Mouse (Mus musculus): ENCODE results near the gene Prkca. TPM values are rescaled to one million over a fixed set of nuclear protein-coding genes. Genes with fewer than 3 reads are reported as not detected.

The Prkca gene
- total and polyA plus RNA-seq, 3 experiments: 15.3 to 30.9 (median 19.9) TPM

GRCm38 (mm10) chr11:108235081-108235703, 108.5 kb downstream of the Prkca start (continued):
- TF ChIP-seq CTCF (IDR thresholded peaks at IDR 0.05 in 2 of 3, conservative IDR thresholded peaks at IDR 0.05 in 1 of 3; ENCODE audit: control insufficient read depth in 1 of 3, insufficient read depth in 1 of 3, low read depth in 2 of 3, low read length in 3 of 3, poor library complexity in 1 of 3, severe bottlenecking in 1 of 3) (no peak), NELFE (IDR thresholded peaks at IDR 0.05; ENCODE audit: low read depth, low read length) (peak; percentile 46; the same call in 1 of the 2 replicates), MXI1 (IDR thresholded peaks at IDR 0.05; ENCODE audit: low read depth, low read length) (peak; percentile 84)

- no peaks in the 10 kb centered on the region for H3K9me3 ChIP-seq (replicated peaks; ENCODE audit: insufficient read depth, low read length)
- no peak overlapping the region for H3K9ac ChIP-seq (ENCODE audit: control insufficient read depth, low read depth, low read length, poor library complexity, severe bottlenecking)
- peaks cover 38 to 68% of the 10 kb centered on the region in 2 experiments for H3K4me1 ChIP-seq (ENCODE audit: control insufficient read depth in 1 of 2, insufficient read depth in 2 of 2, low read length in 2 of 2)
- peaks cover 0 to 46% of the 10 kb centered on the region in 2 experiments; a peak in 2 of 4 replicates for H3K36me3 ChIP-seq (ENCODE audit: control insufficient read depth in 1 of 2, insufficient read depth in 2 of 2, low read length in 2 of 2)
- peak; percentile 69 for DNase-seq (ENCODE audit: low read depth, low spot score)
- peak overlapping the region; percentile 54 for H3K27ac ChIP-seq (ENCODE audit: control insufficient read depth, low read depth, low read length)
- H3K79me2 ChIP-seq (ENCODE audit: control insufficient read depth, insufficient read depth, low read length, poor library complexity): peaks cover 11% of the 10 kb centered on the region
- H3K27me3 ChIP-seq (ENCODE audit: control insufficient read depth in 1 of 2, insufficient read depth in 2 of 2, low read length in 2 of 2): no peaks in the 10 kb centered on the region
- H3K4me3 ChIP-seq (ENCODE audit: control insufficient read depth in 1 of 2, insufficient read depth in 1 of 2, low read depth in 2 of 2, low read length in 2 of 2): no peak overlapping the region
- TF ChIP-seq MAZ (IDR thresholded peaks at IDR 0.05; ENCODE audit: low read depth, low read length): no peak
- no peak for TF ChIP-seq ZC3H11A (IDR thresholded peaks at IDR 0.05; ENCODE audit: low read depth, low read length)
- TF ChIP-seq CHD1 (IDR thresholded peaks at IDR 0.05; ENCODE audit: low read depth, low read length): no peak
- no peak for TF ChIP-seq KAT2A (conservative IDR thresholded peaks at IDR 0.05; ENCODE audit: low read depth, low read length)
- no peak for TF ChIP-seq HCFC1 (IDR thresholded peaks at IDR 0.05; ENCODE audit: low read depth, low read length)
- peak in 1 of 2 experiments; percentile 33; a peak in 1 of 4 replicates for TF ChIP-seq EP300 (IDR thresholded peaks at IDR 0.05; ENCODE audit: low read depth in 1 of 2, low read length in 2 of 2)
- TF ChIP-seq GATA1 (IDR thresholded peaks at IDR 0.05; ENCODE audit: low read depth, low read length): no peak
- TF ChIP-seq MYB (IDR thresholded peaks at IDR 0.05; ENCODE audit: low read depth, low read length): no peak
- no peak for TF ChIP-seq NRF1 (IDR thresholded peaks at IDR 0.05; ENCODE audit: insufficient read depth, low read depth, low read length, poor library complexity, severe bottlenecking)
- no peak for TF ChIP-seq USF1 (IDR thresholded peaks at IDR 0.05; ENCODE audit: low read depth, low read length)
- TF ChIP-seq MEF2A (IDR thresholded peaks at IDR 0.05; ENCODE audit: extremely low read depth, insufficient replicate concordance, low read depth, low read length, poor library complexity, severe bottlenecking): no peak
- no peak for TF ChIP-seq ZNF384 (IDR thresholded peaks at IDR 0.05; ENCODE audit: low read depth, low read length)
- TF ChIP-seq TCF12 (IDR thresholded peaks at IDR 0.05; ENCODE audit: low read depth, low read length): no peak
- no peak for TF ChIP-seq TAL1 (IDR thresholded peaks at IDR 0.05; ENCODE audit: low read length)
- no peak for TF ChIP-seq TBP (IDR thresholded peaks at IDR 0.05; ENCODE audit: low read depth, low read length)
- no peak for TF ChIP-seq ZKSCAN1 (IDR thresholded peaks at IDR 0.05; ENCODE audit: low read depth, low read length)
- TF ChIP-seq POLR2AphosphoS5 (IDR thresholded peaks at IDR 0.05; ENCODE audit: borderline replicate concordance, low read depth, low read length): no peak
- no peak for TF ChIP-seq POLR2AphosphoS2 (IDR thresholded peaks at IDR 0.05; ENCODE audit: low read length)
- no peak for TF ChIP-seq POLR2A (IDR thresholded peaks at IDR 0.05; ENCODE audit: control insufficient read depth in 1 of 2, insufficient read depth in 1 of 2, low read depth in 1 of 2, low read length in 2 of 2, poor library complexity in 1 of 2)
- no peak for TF ChIP-seq BHLHE40 (IDR thresholded peaks at IDR 0.05; ENCODE audit: borderline replicate concordance, low read depth, low read length)
- TF ChIP-seq MXI1 (IDR thresholded peaks at IDR 0.05; ENCODE audit: low read depth, low read length): peak; percentile 78
- TF ChIP-seq NELFE (IDR thresholded peaks at IDR 0.05; ENCODE audit: low read depth, low read length): no peak
- no peak for TF ChIP-seq CHD2 (IDR thresholded peaks at IDR 0.05; ENCODE audit: low read length)
- no peak for TF ChIP-seq ELF1 (IDR thresholded peaks at IDR 0.05; ENCODE audit: low read depth, low read length)
- no peak for TF ChIP-seq USF2 (IDR thresholded peaks at IDR 0.05; ENCODE audit: borderline replicate concordance in 1 of 2, insufficient read depth in 1 of 2, low read depth in 1 of 2, low read length in 2 of 2)
- peak; percentile 52; the same call in 1 of the 2 replicates for TF ChIP-seq RCOR1 (IDR thresholded peaks at IDR 0.05; ENCODE audit: low read depth, low read length)
- TF ChIP-seq MAX (IDR thresholded peaks at IDR 0.05; ENCODE audit: low read length): peak; percentile 73; the same call in 1 of the 2 replicates
- TF ChIP-seq RAD21 (IDR thresholded peaks at IDR 0.05; ENCODE audit: low read depth, low read length): no peak
- TF ChIP-seq CTCF (IDR thresholded peaks at IDR 0.05 in 2 of 3, conservative IDR thresholded peaks at IDR 0.05 in 1 of 3; ENCODE audit: control insufficient read depth in 1 of 3, insufficient read depth in 1 of 3, low read depth in 2 of 3, low read length in 3 of 3, poor library complexity in 1 of 3, severe bottlenecking in 1 of 3): no peak
- no peak for TF ChIP-seq JUND (IDR thresholded peaks at IDR 0.05; ENCODE audit: low read depth, low read length)
- TF ChIP-seq ZMIZ1 (IDR thresholded peaks at IDR 0.05; ENCODE audit: low read depth, low read length): no peak
- no peak for TF ChIP-seq E2F4 (IDR thresholded peaks at IDR 0.05; ENCODE audit: borderline replicate concordance, low read depth, low read length)
- no peak for TF ChIP-seq SMC3 (IDR thresholded peaks at IDR 0.05; ENCODE audit: low read depth, low read length)
- TF ChIP-seq ETS1 (IDR thresholded peaks at IDR 0.05; ENCODE audit: low read depth, low read length): 0 out of 2 replicates have a peak, but pooled peaks have one; percentile 30
Measured at GRCm38 (mm10) chr11:108233015-108233414, 110.7 kb downstream of the Prkca start.

All from MEL (cell line).